ENCODE assay signal across 12 mouse cellular contexts in genomic region chr2:72557161-72557560, GRCm38 (mm10).
DNase-seq lines count a peak whose midpoint lies in the region; ATAC-seq lines count a peak whose summit lies in the region.
"Had no signal": no experiment of that assay in that cellular context is flagged by ENCODE, and none has a peak within 500 bp of the region (broad histone marks: within the 10 kb centered on the region; RNA-seq: fewer than 3 reads in every experiment).

No protein-coding gene starts in this region.

- H3K9ac ChIP-seq in lung, embryonic 15.5 days = no peak overlapping the region
- H3K9ac ChIP-seq in intestine, embryonic 14.5 days (ENCODE audit: low read length) = no peak overlapping the region
- H3K9ac ChIP-seq in stomach, embryonic 14.5 days (replicated peaks; ENCODE audit: low read depth, low read length) = no peak overlapping the region
- H3K9ac ChIP-seq: liver, embryonic 13.5 days; midbrain, embryonic 12.5 days had no signal

- intact Hi-C loops in gastrocnemius, postnatal 14 days (cut with DNase I; ENCODE audit: low total_unique reads) = no loop called here

- ATAC-seq in lung, embryonic 15.5 days (ENCODE audit: borderline replicate concordance, extremely low read depth, low FRiP score, low TSS enrichment) = no peak
- ATAC-seq in intestine, embryonic 14.5 days (replicated peaks; ENCODE audit: low FRiP score, low TSS enrichment, low read depth) = no peak
- ATAC-seq in stomach, embryonic 14.5 days (ENCODE audit: insufficient number of reproducible peaks, insufficient read depth, low FRiP score, low read depth) = no peak

- 22% methylated on average over 3 of the region's 3 CpGs for WGBS in lung, embryonic 15.5 days
- WGBS in intestine, embryonic 14.5 days = 26% methylated on average over 3 of the region's 3 CpGs
- 26% methylated on average over 3 of the region's 3 CpGs for WGBS in stomach, embryonic 14.5 days

- peak overlapping the region; percentile 9; the same call in 1 of the 2 replicates for H3K4me2 ChIP-seq in lung, embryonic 15.5 days
- 0 out of 2 replicates have a peak overlapping the region, but pooled peaks have one; percentile 10 for H3K4me2 ChIP-seq in intestine, embryonic 14.5 days (ENCODE audit: low read length)
- H3K4me2 ChIP-seq in stomach, embryonic 14.5 days (replicated peaks; ENCODE audit: low read depth, low read length) = no peak overlapping the region
- H3K4me2 ChIP-seq: liver, embryonic 13.5 days; midbrain, embryonic 12.5 days had no signal

- no peak overlapping the region for H3K4me3 ChIP-seq in lung, embryonic 15.5 days
- H3K4me3 ChIP-seq in intestine, embryonic 14.5 days (ENCODE audit: low read depth, low read length) = no peak overlapping the region
- H3K4me3 ChIP-seq in stomach, embryonic 14.5 days (ENCODE audit: low read depth, low read length) = no peak overlapping the region
- H3K4me3 ChIP-seq: liver, embryonic 13.5 days; midbrain, embryonic 12.5 days had no signal

- H3K4me1 ChIP-seq in lung, embryonic 15.5 days = peaks cover 17% of the 10 kb centered on the region
- H3K4me1 ChIP-seq in intestine, embryonic 14.5 days (replicated peaks; ENCODE audit: control insufficient read depth, insufficient read depth, low read length) = peaks cover 20% of the 10 kb centered on the region
- H3K4me1 ChIP-seq in stomach, embryonic 14.5 days (ENCODE audit: control insufficient read depth, insufficient read depth, low read length) = 0 out of 2 replicates have a peak, but pooled peaks cover 4% of the 10 kb centered on the region
- H3K4me1 ChIP-seq: liver, embryonic 13.5 days had no signal

- H3K27me3 ChIP-seq in lung, embryonic 15.5 days = no peaks in the 10 kb centered on the region
- no peaks in the 10 kb centered on the region for H3K27me3 ChIP-seq in intestine, embryonic 14.5 days (replicated peaks; ENCODE audit: control insufficient read depth, insufficient read depth, low read length)
- H3K27me3 ChIP-seq in stomach, embryonic 14.5 days (ENCODE audit: control insufficient read depth, insufficient read depth, low read length) = no peaks in the 10 kb centered on the region
- H3K27me3 ChIP-seq: liver, embryonic 13.5 days had no signal

- peak; percentile 27 for DNase-seq in gastrocnemius, postnatal 14 days
- DNase-seq in gastrocnemius, postnatal 4 days (ENCODE audit: low spot score in 2 of 2) = no peak
- no peak for DNase-seq in lung, postnatal 25 days (ENCODE audit: low spot score)
- DNase-seq in intestine, embryonic 14.5 days (ENCODE audit: low spot score) = no peak
- no peak for DNase-seq in adrenal gland, adult 2 months
- DNase-seq in cerebellum, postnatal 14 days = no peak
- DNase-seq: layer of hippocampus, postnatal 36 days; liver, embryonic 13.5 days; right cerebral cortex, postnatal 4 days had no signal

- H3K27ac ChIP-seq in lung, embryonic 15.5 days = peak overlapping the region; percentile 56; the same call in 1 of the 2 replicates
- peak overlapping the region; percentile 52 for H3K27ac ChIP-seq in intestine, embryonic 14.5 days (ENCODE audit: low read depth)
- peak overlapping the region; percentile 55; the same call in 1 of the 2 replicates for H3K27ac ChIP-seq in stomach, embryonic 14.5 days (ENCODE audit: low read length)
- H3K27ac ChIP-seq: liver, embryonic 13.5 days; midbrain, embryonic 12.5 days had no signal

- H3K36me3 ChIP-seq in lung, embryonic 15.5 days = no peaks in the 10 kb centered on the region
- no peaks in the 10 kb centered on the region for H3K36me3 ChIP-seq in intestine, embryonic 14.5 days (ENCODE audit: control insufficient read depth, insufficient read depth, low read length)
- no peaks in the 10 kb centered on the region for H3K36me3 ChIP-seq in stomach, embryonic 14.5 days (ENCODE audit: control insufficient read depth, insufficient read depth, low read length)
- H3K36me3 ChIP-seq: liver, embryonic 13.5 days; midbrain, embryonic 12.5 days had no signal

- H3K9me3 ChIP-seq in lung, embryonic 15.5 days = no peaks in the 10 kb centered on the region
- H3K9me3 ChIP-seq in intestine, embryonic 14.5 days (ENCODE audit: control insufficient read depth, low read length) = no peaks in the 10 kb centered on the region
- H3K9me3 ChIP-seq in stomach, embryonic 14.5 days (ENCODE audit: control insufficient read depth, low read depth, low read length) = no peaks in the 10 kb centered on the region
- H3K9me3 ChIP-seq: liver, embryonic 13.5 days; midbrain, embryonic 12.5 days had no signal
